Mouse (Mus musculus) gonadal fat pad, adult 2 months (tissue): ENCODE results near the gene Rhox11. TPM values are rescaled to one million over a fixed set of nuclear protein-coding genes. Genes with fewer than 3 reads are reported as not detected.
"Not testable (repeated sequence)": the region's sequence is repeated elsewhere in the genome, so short reads cannot be mapped to it uniquely, and the experiment has no call there.

Experiments
- DNase-seq: peaks from one replicate; pipeline ENCODE4 v3.0.0-alpha.2; 2012; ENCODE audit warnings: low read depth
- polyA plus RNA-seq: library from polyadenylated mRNA; depleted of rRNA; stranded (reverse); fragments of >200 nt; gene quantifications from 2 replicates; pipeline ENCODE4 v1.2.3, GENCODE M21; 2012; rRNA removed

Gene Rhox11
- polyA plus RNA-seq, result not detected in 2 replicates

DNA sequence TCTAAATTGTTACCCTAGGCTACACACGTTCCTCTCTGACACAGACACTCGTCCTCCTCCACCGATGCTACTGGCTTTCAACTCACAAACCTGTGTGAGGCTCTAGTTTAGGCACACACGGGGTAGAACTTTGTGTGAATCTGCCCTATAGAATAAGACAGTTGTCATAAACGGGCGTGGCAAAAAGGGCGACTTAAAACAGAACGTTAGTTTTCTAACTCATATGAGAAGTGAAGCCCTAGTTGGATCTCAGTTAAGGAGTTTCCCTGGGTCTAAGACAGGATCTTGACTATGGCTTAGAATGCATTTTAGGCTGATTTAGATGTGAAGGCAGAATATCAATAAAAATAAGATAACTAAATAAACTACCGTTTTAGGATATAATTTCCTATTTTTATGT, at the start of gene Rhox11:
Gene Rhox11 (minus strand): TSS at position 101 of the 400 bp plus-strand sequence.
- no peak for DNase-seq

DNA sequence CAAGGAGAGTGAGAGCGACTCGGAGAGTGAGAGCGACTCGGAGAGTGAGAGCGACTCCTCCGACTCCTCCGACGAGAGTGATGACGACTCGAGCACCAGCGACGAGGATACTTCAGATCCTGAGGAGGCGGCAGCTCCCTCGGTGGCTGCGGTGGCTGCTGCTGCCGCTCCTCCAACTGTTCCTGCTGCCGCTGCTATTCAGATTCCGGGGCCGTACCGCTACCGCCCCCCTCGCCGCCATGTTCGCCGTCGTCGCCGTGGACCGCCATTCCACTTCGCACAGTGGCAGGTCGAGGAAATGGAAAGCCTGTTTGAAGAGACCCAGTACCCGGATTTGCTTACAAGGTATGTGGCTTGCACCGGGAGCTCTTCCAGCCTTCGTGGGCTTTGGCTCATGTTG, 36.5 kb upstream of the Rhox11 start:
- no peak for DNase-seq

DNA sequence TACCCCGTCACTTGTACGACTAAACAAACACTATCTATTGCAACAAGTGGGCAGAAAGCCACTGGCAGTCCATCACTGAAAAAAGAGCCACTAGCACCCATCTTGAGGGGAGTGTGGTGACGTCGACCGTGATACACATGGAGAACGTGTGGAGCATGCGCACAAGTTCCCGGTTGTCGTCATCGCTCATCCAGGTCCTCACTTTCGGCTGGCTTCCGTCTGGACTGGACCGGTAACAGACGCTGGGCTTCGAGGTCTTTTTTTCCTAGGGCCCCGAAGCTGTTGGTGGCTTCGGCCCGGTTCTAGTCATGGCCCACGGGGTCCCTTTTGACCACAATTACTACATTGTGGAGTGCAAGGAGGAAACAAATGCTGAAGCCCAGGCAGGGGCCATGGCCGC, 36.0 kb upstream of the Rhox11 start, which contains the start of gene Rhox13:
Gene Rhox13 (plus strand): TSS at position 238 of the 400 bp plus-strand sequence.
- DNase-seq, result no peak

DNA sequence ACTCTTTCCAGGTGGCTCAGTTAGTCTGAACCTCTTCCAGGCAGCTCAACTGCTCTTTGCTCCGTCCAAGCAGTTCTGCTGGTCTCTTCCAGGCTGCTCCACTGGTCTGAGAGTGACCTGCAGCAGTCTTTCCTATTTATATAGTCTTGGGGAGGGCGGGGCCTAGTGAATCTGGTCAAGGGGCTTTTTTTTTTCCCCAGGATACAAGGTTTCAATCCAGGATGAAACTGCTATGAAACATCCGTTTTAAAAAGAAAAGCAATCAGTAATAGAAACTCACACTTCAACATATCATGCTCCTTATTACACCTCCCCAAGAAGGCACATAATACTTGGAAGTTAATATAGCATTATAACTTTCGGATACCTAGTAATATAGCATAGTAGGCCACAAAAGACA, 25.9 kb upstream of the Rhox11 start, which contains the start of gene Rhox12:
Gene Rhox12 (minus strand): TSS at position 101 of the 400 bp plus-strand sequence.
- DNase-seq, result no peak

DNA sequence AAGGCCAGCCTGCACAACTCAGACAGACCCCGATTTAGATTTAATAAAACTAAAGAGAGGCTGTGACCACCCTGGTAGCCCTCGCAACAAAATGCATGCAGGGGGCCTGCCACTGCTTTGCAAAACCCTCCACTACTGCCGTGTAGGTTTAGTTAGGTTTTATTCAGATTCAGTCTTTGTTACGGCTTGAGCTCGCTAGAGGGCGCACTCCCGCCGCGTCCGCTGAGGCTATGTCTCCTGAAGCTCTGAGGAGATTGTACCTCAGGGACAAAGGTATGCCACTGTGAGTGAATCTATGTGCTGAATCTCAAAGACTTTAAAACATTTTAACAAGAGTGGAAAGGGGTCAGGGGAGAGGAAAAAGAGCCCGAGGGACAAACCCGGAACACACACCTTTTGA, 715 bp downstream of the Rhox11 start:
- DNase-seq, result no peak

DNA sequence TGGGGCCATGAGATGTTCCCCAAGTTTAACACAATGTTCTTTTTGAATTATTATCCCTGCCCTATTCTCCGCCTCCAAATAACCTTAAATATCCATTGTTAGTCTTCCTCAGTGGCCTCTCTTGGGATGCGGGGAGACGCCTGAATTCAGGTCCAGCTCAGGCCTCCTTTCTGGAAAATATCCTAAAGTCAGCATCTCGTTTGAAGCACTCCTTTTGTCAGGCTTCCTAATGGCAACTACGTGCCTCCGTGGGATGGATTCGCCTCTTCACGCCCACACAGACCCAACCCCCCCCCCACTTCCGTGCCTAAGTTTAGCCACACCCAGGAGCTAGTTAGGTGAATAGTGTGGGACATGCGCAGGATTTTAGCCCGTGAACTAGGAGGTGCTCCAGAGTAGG, 18.8 kb downstream of the Rhox11 start, which contains the start of gene Rhox10:
Gene Rhox10 (plus strand): TSS at position 301 of the 400 bp plus-strand sequence.
- DNase-seq, result no peak

DNA sequence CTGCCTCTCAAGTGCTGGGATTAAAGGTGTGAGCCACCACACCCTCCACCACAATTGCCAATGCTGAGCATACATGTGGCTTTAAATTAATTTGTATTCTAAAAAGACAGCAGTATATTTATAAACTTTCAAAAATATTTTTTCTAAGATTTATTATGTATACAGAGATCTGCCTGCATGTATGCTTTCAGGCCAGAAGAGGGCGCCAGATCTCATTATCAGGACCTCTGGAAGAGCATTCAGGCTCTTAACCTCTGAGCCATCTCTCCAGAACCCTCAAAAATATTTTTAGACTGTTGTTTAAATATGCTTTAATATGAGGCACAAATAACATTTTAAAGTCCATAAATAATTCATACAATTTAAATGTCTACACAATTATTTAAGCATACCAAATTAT, 23.4 kb downstream of the Rhox11 start:
- no peak for DNase-seq

DNA sequence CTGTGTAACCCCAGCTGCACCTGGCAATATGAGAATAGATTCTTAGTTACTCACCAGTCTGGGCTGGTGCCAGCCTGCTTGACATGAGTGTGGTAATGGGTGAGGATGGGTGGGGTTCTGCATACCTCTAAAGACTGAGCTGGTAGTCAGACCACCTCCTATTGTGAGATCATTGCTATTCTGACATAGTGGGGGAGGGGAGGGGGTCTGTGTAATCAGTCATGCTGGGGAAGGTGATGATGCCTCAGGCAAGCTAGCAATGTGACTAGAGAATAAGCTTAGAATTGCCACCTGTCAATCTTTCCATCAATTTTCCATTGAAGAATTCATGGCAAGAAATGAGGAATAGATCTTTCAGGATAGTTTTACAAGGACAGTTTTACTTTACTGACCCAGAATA, 41.9 kb downstream of the Rhox11 start, which contains the start of gene Btg1-ps2:
Gene Btg1-ps2 (minus strand): TSS at position 101 of the 400 bp plus-strand sequence.
- not testable (repeated sequence) for DNase-seq

DNA sequence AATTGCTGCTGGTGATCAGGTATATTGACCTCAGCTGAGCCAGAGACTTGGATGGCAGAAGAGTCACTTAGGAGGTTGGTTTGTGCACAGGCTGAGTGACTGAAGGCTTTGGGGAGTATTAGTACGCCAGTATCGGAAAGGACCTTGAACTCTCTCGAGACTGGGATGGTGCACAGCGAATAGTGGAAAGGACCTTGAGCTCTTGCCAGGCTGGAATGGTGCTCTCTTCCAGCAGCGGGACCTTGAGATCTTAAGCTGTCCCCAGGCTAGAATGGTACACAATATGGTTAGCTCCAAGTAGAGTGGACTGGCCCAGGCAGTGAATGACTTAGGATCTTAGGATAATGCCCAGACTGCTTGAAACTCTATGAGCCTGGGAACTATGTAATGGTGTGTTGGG, 45.3 kb downstream of the Rhox11 start:
- DNase-seq, result no peak

DNA sequence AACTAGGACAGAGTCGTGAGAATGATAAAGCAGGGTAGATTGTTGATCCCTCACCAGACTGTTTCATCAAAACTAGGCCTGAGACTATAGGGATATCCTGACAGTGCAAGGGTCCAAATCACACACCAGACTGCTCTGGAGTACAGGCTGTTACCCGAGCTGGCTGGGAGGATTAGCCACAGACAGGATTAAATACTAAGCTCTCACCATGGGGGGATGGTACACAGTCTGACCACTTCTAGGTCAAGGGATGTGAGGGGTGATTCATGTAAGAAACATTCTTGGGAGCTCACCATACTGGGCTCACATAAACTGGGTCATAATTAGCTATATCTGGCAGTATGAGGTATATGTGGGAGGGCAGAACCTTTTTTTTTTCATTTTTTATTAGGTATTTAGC, 51.1 kb downstream of the Rhox11 start:
- DNase-seq, result no peak

Other genes with a start within 250 kb of the Rhox11 start
- gene Rhox8, start 206.2 kb downstream of the Rhox11 start, polyA plus RNA-seq, result not detected in 2 replicates
- not detected in 2 replicates for gene Rhox7b, start 187.9 kb downstream of the Rhox11 start, polyA plus RNA-seq
- gene Rhox9, start 183.4 kb downstream of the Rhox11 start, polyA plus RNA-seq, result not detected in 2 replicates
- not detected in 2 replicates for gene Btg1-ps1, start 66.3 kb downstream of the Rhox11 start, polyA plus RNA-seq
- gene Btg1-ps2, start 42.0 kb downstream of the Rhox11 start, polyA plus RNA-seq, result not detected in 2 replicates
- not detected in 2 replicates for gene Rhox10, start 18.7 kb downstream of the Rhox11 start, polyA plus RNA-seq
- gene Rhox12, start 25.8 kb upstream of the Rhox11 start, polyA plus RNA-seq, result not detected in 2 replicates
- not detected in 2 replicates for gene Rhox13, start 36.1 kb upstream of the Rhox11 start, polyA plus RNA-seq
- gene Zbtb33, start 104.7 kb upstream of the Rhox11 start, polyA plus RNA-seq, result 7.1 and 7.2 TPM in 2 replicates
- 3.5 and 4.1 TPM in 2 replicates for gene Tmem255a, start 167.3 kb upstream of the Rhox11 start, polyA plus RNA-seq
- not detected in 2 replicates for gene Atp1b4, start 231.0 kb upstream of the Rhox11 start, polyA plus RNA-seq